Mouse (Mus musculus) megakaryocyte progenitor cell, adult 5-6 weeks (primary cell): ENCODE data around the gene Rnaseh2a. TPM values are rescaled to one million over a fixed set of nuclear protein-coding genes. Genes with fewer than 3 reads are reported as not detected.
A peak's percentile ranks its signal among the peaks of the same experiment; 100 is the strongest.

ENCODE experiments used
- ATAC-seq: replicated peaks from 2 replicates; pipeline ENCODE4 v1.8.0; 2016; ENCODE audit warnings: mild to moderate bottlenecking, moderate TSS enrichment, inconsistent platforms; ENCODE audit not compliant: poor library complexity
- total RNA-seq, 2 experiments: library from RNA; stranded (forward) in 1 of 2; stranded (reverse) in 1 of 2; fragments of 157-497, 149-512 nt in 1 of 2; fragments of 200-1000 nt in 1 of 2; gene quantifications; 2 replicates each; pipeline versions ENCODE4 v1.2.3 to v1.2.4; 2015 to 2017

Rnaseh2a gene
- total RNA-seq, 2 experiments from 2014 or later = 162 to 178 TPM

- ATAC-seq = no peak
These were observed 1.8 kb downstream of the Rnaseh2a start for GRCm38 (mm10) chr8:84967532-84968304.

DNA sequence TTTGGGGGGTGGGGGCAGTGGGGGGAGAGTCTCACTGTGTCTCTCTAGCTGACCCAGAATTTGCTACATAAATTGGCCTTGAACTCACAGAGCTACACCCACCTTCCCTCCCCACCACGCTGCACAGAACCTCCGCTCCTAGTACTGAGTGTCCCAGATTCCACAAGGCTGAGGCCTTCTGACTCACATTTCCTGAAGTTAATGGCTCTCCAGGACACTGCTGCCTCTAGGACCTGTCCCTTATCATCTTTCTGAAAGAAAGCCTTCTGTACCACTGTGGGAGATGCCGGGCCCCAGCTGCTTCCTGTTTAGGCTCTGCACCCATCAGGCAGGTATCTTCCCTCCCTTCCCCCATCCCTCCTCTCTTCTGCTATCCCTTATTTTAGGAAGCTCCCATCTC, 3.0 kb downstream of the Rnaseh2a start:
- no peak for ATAC-seq

GRCm38 (mm10) chr8:84965731-84966291, 3.8 kb downstream of the Rnaseh2a start:
- peak; percentile 83 for ATAC-seq

- no peak for ATAC-seq
These were observed 5.6 kb downstream of the Rnaseh2a start for GRCm38 (mm10) chr8:84963952-84964351.

- ATAC-seq = no peak
These were observed 9.8 kb downstream of the Rnaseh2a start for GRCm38 (mm10) chr8:84959811-84960210.

DNA sequence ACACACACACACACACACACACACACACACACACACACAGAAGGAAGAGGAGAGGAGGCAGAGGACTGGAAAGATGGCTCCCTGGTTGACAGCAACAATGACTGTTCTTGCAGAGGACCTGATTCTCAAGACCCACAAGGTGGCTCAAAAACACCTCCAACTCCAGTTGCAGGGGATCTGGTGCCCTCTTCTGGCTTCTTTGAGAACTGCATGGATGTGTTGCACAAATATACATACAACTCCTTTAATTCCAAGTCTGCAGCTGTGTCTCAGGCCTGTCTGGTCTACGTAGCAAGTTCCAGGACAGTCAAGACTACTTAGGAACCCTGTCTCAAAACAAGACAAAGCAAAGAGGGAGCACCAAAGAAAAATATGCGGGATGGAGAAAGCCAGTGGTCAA, 12.8 kb downstream of the Rnaseh2a start:
- peak; percentile 81 for ATAC-seq

DNA sequence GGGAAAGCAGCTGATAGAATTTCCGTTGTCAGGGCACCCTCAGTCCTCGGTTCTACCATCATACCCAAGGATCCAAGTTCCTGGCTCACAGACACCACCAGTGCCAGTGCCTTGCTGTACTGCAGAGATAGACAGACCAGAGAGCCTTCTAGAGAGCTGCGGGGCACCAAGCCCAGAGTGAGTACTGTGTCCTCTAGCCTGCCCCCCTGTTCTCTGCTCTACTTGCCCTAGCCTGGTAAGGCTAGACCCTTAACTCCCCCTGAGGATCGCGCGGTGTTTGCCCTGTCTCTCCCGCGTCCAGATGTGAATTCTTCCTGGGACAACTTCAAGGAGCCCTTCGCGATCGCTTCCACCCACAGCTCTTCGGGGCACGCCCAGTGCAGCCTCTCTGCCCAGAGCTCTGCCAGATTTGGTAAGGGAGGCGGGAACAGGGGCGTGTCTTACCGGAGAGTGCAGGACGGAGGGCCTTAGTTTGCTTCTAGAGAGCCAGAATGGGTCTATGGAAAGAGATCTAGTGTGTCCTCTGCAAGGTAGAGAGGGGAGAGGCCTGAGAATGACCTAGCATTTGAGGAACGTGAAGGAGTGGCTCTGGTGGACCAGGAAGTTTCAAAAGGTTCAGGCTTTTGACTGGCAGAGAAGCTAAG, 16.8 kb downstream of the Rnaseh2a start:
- peak; percentile 84 for ATAC-seq

DNA sequence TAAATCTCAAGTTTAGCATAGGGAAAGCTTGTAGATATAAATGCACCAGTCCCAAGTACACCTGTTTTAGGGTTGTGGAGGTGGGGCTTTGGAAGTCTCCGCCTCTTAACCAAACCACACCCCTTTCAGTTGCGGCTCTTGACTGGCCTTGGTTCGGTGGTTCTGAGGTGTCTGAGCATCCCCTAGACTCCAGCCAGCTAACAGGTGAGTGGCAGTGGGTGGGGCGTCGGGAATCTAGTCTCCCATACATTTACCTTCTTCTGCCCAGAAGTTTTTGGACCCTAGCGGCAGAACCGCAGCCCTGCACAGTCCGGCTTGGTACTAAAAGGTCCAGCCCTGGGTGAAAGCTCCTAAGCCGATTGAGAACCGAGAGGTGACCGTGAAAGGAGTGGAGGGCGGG, 19.8 kb downstream of the Rnaseh2a start:
- no peak for ATAC-seq

DNA sequence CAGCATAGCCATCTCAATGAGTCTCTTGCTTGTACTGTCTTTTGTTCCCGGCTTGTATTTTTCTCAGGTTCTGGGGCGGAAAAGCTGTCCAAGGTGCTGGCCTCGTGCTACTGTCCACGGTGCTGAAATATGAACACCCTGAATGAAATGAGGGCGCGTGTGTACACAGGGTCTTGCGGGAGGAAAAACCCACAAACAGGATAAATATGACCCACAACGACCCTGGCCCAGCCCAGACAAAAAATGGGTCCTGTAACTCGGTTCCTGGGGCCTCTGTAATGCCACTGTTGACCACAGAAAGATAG, 22.4 kb downstream of the Rnaseh2a start:
- ATAC-seq = peak; percentile 85

- no peak for ATAC-seq
These were observed 22.9 kb downstream of the Rnaseh2a start, which contains the start of gene Rtbdn for GRCm38 (mm10) chr8:84946528-84947240. Gene Rtbdn, plus strand, starts transcription at chr8:84946991.

DNA sequence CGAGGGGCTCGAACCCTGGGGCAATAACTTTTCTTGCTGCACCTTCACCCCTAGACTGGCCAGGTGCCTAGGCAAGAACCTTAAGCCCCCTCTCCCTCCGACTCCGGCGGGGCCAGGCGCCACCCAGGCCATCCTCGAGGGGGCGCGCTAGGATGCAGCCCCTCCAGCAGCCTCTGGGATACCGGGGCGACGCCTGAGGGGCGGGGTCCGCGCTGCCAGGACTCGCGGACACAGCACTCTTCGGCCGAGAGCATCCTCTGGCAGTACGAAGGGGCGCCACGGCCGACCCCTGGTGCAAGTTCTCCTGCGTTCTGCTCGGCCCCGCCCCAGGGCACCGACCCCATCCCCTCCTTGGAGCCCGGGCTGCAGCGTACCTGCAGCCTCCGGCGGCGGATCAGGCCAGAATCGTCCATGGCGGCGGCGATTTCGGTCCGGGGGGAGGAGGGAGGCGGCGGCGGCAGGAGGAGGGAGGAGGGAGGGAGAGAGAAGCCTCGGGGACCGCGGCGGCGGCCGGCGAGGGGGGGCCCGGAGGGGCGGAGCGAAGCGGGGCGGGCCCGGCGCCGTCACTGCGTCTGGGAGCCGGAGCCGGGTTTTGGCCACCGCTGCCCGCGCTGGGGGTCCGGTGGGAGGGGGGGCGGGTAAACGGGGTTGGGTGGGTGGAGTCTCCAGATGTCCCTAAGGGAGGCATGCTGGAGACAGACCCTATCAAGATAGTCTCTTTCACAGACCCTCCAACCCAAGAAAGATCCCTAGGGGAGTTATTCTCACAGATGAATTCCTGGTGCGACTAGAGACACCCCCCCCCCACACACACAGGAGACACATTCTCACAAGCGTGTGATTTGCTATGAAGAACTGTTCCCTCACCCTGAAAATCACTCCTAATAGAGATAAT, 23.7 kb downstream of the Rnaseh2a start:
- no peak for ATAC-seq

- no peak for ATAC-seq
These were observed 24.3 kb downstream of the Rnaseh2a start for GRCm38 (mm10) chr8:84945235-84945632.

DNA sequence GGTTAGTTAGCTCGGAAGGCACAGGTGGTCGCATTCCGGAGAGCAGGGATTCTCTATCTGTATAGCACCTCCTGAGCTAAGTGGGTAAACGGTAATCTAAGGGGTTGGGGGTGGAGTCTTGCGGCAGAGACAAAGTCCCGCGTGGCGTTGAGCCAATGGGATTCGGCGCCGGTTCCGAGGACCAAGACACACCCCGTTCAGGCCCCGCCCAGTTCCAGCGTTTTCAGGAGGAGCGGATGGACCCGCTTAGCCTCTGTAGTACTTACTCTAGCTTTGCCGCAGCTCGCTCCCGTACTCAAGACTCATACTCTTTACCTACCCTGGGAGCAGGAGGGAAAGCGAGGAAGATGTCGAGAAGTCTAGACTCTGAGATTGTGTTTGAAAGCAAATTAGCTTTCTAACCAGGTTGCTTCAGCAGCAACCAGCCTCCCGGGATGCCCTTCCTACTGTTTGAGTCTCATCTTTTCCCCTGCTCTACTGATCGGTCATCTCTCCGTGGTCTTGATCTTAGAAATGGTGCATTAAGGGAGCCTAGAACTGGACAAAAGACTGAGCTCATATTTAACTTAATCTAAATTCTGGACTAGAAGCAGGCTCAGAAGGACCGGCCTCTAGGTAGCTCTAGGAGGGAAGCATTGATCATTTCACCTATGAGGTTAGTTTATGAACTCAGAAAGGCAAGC, 24.9 kb downstream of the Rnaseh2a start:
- peak; percentile 80 for ATAC-seq

GRCm38 (mm10) chr8:84943699-84944098, 25.9 kb downstream of the Rnaseh2a start:
- no peak for ATAC-seq

GRCm38 (mm10) chr8:84937620-84938485, 31.7 kb downstream of the Rnaseh2a start:
- peak; percentile 50 for ATAC-seq

- peak; percentile 87 for ATAC-seq
These were observed 32.5 kb downstream of the Rnaseh2a start, which contains the start of gene Mast1 for GRCm38 (mm10) chr8:84936962-84937546. Gene Mast1, minus strand, starts transcription at chr8:84937359.

DNA sequence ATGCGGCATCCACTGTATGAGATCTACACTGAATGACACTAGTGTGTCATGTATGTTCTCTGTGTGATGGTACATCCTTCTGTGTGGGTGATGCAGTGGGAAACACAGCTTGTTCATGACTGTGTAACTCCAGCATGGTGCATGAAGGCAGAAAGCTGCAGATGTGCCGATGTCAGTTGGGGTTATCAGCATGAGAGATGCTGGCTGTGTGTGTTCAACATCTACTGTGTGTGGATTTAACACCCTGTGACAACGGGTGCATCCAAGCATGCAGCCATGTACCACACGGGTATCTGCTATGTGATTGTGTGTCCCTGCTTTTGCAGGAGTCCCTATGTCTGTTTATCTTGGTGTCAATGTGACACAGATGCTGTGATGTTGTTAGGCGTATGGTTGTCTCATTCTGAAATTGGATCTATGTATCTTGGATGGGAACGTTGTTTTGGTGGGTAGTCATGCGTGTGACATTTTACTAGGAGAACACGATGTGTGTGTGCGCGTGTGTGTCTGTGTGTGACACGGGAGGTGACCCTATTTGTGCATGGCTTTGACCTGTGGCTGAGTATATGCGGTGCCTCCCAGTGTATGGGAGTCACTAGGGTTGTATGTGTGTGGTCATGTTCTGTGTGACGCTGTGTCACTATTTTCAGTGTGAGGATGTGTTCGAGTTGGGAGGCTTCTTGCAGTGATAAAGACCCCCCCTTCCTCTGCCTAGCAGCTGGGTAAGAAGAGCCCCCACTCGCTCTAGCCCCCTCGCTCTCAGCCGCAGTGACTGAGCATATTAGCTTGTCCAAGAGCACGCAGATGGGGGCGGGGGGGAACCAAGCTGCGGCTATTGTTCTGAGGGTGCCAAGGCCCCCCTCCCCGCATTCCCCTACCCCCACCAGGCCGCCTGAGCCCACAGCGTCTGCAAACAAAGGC, 33.3 kb downstream of the Rnaseh2a start:
- 0 out of 2 replicates have a peak, but pooled peaks have one; percentile 2 for ATAC-seq
